Mouse (Mus musculus) neural tube, embryonic 11.5 days (tissue): ENCODE data around the gene March5. TPM values are rescaled to one million over a fixed set of nuclear protein-coding genes. Genes with fewer than 3 reads are reported as not detected.
A peak's percentile ranks its signal among the peaks of the same experiment; 100 is the strongest.
"Not testable (repeated sequence)": the region's sequence is repeated elsewhere in the genome, so short reads cannot be mapped to it uniquely, and the experiment has no call there.

Source experiments
- ATAC-seq: fragments of 200-750 bp; cut with Nextera tagmentation; 2 replicates; pipeline ENCODE4 v1.8.0; 2017; ENCODE audit warnings: moderate number of reproducible peaks, mild to moderate bottlenecking, moderate TSS enrichment, moderate library complexity; ENCODE audit not compliant: insufficient read depth, low FRiP score, low TSS enrichment
- DNase-seq: peaks from one replicate; pipeline ENCODE4 v3.0.0-alpha.2; 2015; ENCODE audit warnings: low spot score
- H3K27ac ChIP-seq: fragments of 300-500 bp; sonication (generic); 2 replicates; pipeline ENCODE4 v1.5.1; 2014; ENCODE audit warnings: low read depth, mild to moderate bottlenecking, low read length
- H3K27me3 ChIP-seq: fragments of 300-500 bp; sonication (generic); 2 replicates; pipeline ENCODE4 v1.6.1; 2014; ENCODE audit warnings: mild to moderate bottlenecking, low read length, mixed read lengths; ENCODE audit not compliant: control insufficient read depth, insufficient read depth
- H3K36me3 ChIP-seq: fragments of 300-500 bp; sonication (generic); 2 replicates; pipeline ENCODE4 v1.6.1; 2014; ENCODE audit warnings: mild to moderate bottlenecking, low read length, moderate library complexity, mixed read lengths; ENCODE audit not compliant: control insufficient read depth, insufficient read depth
- H3K4me1 ChIP-seq: fragments of 300-500 bp; sonication (generic); 2 replicates; pipeline ENCODE4 v1.6.1; 2014; ENCODE audit warnings: low read length, mixed read lengths; ENCODE audit not compliant: control insufficient read depth, insufficient read depth
- H3K4me2 ChIP-seq: fragments of 300-500 bp; sonication (generic); 2 replicates; pipeline ENCODE4 v1.6.1; 2014; ENCODE audit warnings: low read depth, mild to moderate bottlenecking, moderate library complexity
- H3K4me3 ChIP-seq: fragments of 300-500 bp; sonication (generic); 2 replicates; pipeline ENCODE4 v1.5.1; 2014; ENCODE audit warnings: low read depth, low read length
- H3K9ac ChIP-seq: fragments of 300-500 bp; sonication (generic); 2 replicates; pipeline ENCODE4 v1.6.1; 2014; ENCODE audit warnings: mild to moderate bottlenecking, low read length
- H3K9me3 ChIP-seq: fragments of 300-500 bp; sonication (generic); 2 replicates; pipeline ENCODE4 v1.6.1; 2016; ENCODE audit warnings: low read length; ENCODE audit not compliant: control insufficient read depth
- WGBS: fragments of 180-500 bp; shearing (Covaris S2); extraction: QIAGEN DNeasy Blood & Tissue Kit; methylation state at CpG from one replicate; pipeline ENCODE4 v1.1.7; 2014; 5-methylcytosine and 5-hydroxymethylcytosine counted together
- polyA plus RNA-seq: library from polyadenylated mRNA; unstranded; fragments of >200 nt; fragmentation: Nextera tagmentation; extraction: Ambion mirVana; gene quantifications from 2 replicates; pipeline ENCODE4 v1.2.1, GENCODE M21; 2014

The March5 gene
- polyA plus RNA-seq, 1 experiment from 2014 or later: 142 TPM

DNA sequence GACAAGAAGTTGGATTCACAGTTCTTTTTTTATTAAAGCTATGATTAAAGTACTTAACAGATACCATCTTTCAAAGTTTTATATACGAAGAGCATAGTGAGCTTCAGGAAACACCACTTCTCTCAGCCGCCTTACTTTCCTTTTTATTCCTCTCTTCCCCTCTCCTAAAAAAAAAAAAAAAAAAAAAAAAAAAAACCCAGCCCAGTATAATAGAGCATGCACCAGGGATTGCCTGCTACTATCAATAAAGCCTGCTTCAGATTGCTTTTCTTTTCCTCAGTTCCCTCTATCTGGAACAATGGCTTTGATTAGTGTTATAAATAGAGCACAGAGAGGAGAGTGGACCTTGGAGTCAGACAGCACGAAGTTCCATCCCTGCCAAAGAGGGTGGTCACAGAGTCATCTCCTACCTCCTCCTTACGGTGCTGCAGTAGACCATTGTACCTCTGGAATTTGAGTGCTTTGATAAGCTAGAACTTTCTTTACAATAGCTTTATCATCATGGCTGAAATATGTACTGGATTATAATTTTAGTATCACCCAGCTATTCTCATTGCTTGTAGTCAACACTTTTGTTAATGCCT lies 30.4 kb upstream of the March5 start:
- no peak overlapping the region for H3K27ac ChIP-seq
- H3K36me3 ChIP-seq: no peaks in the 10 kb centered on the region
- ATAC-seq (no peak), DNase-seq (no peak)
- 28% methylated on average over 4 of the region's 4 CpGs for WGBS
- no peak overlapping the region for H3K4me3 ChIP-seq
- peaks cover 6% of the 10 kb centered on the region for H3K4me1 ChIP-seq
- H3K27me3 ChIP-seq: peaks cover 8% of the 10 kb centered on the region
- H3K4me2 ChIP-seq: peak overlapping the region; percentile 28; the same call in 1 of the 2 replicates
- no peaks in the 10 kb centered on the region for H3K9me3 ChIP-seq
- H3K9ac ChIP-seq: no peak overlapping the region

DNA sequence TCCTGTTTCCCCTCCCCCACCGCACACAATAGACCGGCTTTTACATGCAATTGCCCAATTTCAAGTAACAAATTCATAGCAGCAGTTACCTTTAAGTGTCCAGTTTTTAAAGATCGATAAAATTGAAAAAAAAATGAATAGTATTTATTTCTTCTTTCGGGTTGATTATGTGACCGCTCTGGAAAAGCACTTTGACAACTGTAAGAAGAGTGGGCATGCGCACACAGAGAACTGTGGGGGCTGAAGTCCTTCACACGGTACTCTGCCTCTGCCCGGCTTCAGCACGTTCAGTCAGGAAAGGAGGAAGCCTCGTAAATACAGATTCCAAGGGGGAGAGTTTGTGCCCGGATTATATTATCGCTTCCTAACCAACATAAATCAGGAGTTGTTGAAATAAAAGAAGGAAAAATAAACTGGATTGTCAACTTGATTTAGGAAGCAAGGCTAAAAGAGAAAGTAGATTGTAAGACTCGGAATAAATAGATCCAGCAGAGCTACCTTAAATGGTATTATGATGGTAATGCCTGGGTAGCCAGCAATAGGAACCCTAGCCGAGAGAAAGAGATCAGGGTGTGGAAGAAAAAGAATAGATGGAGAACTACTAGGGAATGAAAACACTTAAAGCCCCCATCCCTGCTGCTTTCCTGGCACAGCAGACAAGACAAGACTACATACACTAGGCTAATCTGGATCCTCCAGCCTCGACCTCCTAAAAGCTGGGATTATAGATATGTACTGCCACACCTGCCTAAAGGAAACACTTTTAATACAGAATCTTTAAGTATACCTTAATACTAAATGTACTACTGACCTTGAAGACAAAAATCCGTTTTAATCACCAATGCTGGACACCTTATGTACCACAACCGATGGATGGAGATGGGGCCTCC lies 29.3 kb upstream of the March5 start:
- WGBS: 17% methylated on average over 17 of the region's 17 CpGs
- DNase-seq (peak; percentile 73), ATAC-seq (0 out of 2 replicates have a peak, but pooled peaks have one; percentile 54)
- H3K4me2 ChIP-seq: peak overlapping the region; percentile 39
- no peaks in the 10 kb centered on the region for H3K9me3 ChIP-seq
- no peak overlapping the region for H3K9ac ChIP-seq
- peaks cover 5% of the 10 kb centered on the region for H3K27me3 ChIP-seq
- peak overlapping the region; percentile 27 for H3K4me3 ChIP-seq
- no peak overlapping the region for H3K27ac ChIP-seq
- H3K4me1 ChIP-seq: peaks cover 6% of the 10 kb centered on the region
- H3K36me3 ChIP-seq: no peaks in the 10 kb centered on the region

DNA sequence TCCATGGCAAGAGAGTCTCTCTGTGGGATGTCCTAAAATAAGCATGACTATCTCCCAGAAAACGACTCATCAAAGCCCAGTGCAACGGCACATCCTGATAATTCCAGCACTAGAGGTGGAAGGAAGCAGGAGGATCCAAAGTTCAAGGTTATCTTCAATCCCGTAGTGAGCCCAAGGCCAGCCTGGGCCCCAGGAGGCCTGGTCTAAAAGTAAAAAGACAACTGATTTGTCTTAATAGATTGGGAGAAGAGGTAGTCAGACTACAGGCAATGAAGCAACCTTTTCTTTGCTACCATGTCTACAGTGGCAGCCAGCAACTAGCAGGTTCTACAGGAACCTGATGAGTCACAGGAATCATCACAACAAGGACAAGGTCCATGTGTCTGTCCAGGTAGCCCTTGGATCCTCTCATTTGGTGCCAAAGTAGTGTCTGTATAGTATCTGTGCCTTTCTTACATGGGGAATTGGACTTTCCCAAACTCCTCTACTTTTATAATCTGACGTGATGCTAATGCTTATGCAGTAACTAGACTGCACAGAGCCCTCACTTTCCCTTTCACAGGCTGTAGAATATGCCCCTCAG lies 18.9 kb upstream of the March5 start:
- Histone ChIP-seq H3K27ac (no peak overlapping the region), H3K9me3 (no peaks in the 10 kb centered on the region), H3K9ac (no peak overlapping the region), H3K4me1 (no peaks in the 10 kb centered on the region), H3K4me2 (no peak overlapping the region), H3K27me3 (no peaks in the 10 kb centered on the region), H3K4me3 (no peak overlapping the region), H3K36me3 (no peaks in the 10 kb centered on the region)
- 76% methylated on average over 4 of the region's 4 CpGs for WGBS
- DNase-seq: no peak
- no peak for ATAC-seq

DNA sequence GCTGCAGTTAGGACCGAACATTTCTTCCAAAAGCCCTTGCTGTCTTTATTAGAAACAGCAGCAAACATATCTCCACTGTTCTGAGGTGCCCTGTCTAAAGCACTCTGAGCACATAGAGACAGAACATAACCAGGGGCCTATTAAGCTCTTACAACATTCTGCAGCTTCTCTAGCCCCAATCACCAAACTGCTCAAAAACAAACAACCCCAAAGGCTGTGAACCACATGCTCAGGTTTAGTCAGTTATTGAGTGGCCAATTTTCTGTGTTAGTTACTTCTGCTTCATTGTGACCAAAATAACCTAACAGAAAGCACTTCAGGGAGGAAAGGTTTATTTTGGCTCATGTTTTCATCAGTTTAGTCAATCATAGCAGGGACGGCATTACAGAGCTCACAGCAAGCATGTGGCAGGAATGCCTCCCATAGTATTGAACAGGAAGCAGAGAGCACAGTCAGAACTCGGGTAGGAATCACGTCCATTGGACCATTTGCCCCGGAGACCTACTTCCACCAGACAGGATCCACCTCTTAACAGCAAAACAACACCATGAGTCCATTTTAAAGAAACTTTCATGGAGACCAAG lies 14.8 kb upstream of the March5 start:
- no peaks in the 10 kb centered on the region for H3K9me3 ChIP-seq
- no peaks in the 10 kb centered on the region for H3K27me3 ChIP-seq
- no peaks in the 10 kb centered on the region for H3K4me1 ChIP-seq
- H3K4me3 ChIP-seq: no peak overlapping the region
- WGBS: 75% methylated on average over 5 of the region's 5 CpGs
- DNase-seq (no peak), ATAC-seq (no peak)
- H3K4me2 ChIP-seq: no peak overlapping the region
- no peak overlapping the region for H3K27ac ChIP-seq
- H3K36me3 ChIP-seq: no peaks in the 10 kb centered on the region
- H3K9ac ChIP-seq: no peak overlapping the region

- Histone ChIP-seq H3K36me3 (no peaks in the 10 kb centered on the region), H3K9me3 (no peaks in the 10 kb centered on the region), H3K4me2 (no peak overlapping the region), H3K27me3 (no peaks in the 10 kb centered on the region), H3K27ac (no peak overlapping the region), H3K9ac (no peak overlapping the region), H3K4me3 (no peak overlapping the region), H3K4me1 (no peaks in the 10 kb centered on the region)
- 90% methylated on average over 1 of the region's 1 CpGs for WGBS
- DNase-seq: no peak
- no peak for ATAC-seq
Observed at GRCm38 (mm10) chr19:37198165-37198880, 9.0 kb upstream of the March5 start.

DNA sequence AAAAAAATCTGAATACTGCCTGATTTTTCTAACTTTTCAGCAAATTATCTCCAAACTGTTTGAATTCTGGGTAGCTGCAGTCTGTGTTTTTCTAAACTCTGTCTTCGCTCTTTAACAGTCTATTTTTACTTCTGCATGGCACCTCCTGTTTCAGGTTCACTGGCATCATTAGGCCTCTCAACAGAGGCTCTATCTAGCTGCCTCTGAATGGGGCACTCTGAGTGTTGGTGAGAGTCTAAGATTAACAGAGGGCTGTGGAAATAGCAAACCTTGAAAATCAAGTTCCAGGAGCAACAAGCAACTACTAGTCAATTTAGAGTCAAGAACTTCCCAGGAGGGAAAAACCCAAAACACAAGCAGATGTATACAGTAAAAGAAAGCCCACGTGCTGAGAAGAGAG lies 7.5 kb upstream of the March5 start:
- H3K4me3 ChIP-seq: no peak overlapping the region
- H3K4me1 ChIP-seq: no peaks in the 10 kb centered on the region
- no peak overlapping the region for H3K27ac ChIP-seq
- no peak overlapping the region for H3K4me2 ChIP-seq
- 82% methylated on average over 2 of the region's 2 CpGs for WGBS
- H3K9me3 ChIP-seq: no peaks in the 10 kb centered on the region
- H3K9ac ChIP-seq: no peak overlapping the region
- H3K27me3 ChIP-seq: no peaks in the 10 kb centered on the region
- DNase-seq (no peak), ATAC-seq (no peak)
- no peaks in the 10 kb centered on the region for H3K36me3 ChIP-seq

GRCm38 (mm10) chr19:37203371-37203770 lies 4.0 kb upstream of the March5 start:
- 92% methylated on average over 1 of the region's 1 CpGs for WGBS
- H3K9ac ChIP-seq: no peak overlapping the region

DNA sequence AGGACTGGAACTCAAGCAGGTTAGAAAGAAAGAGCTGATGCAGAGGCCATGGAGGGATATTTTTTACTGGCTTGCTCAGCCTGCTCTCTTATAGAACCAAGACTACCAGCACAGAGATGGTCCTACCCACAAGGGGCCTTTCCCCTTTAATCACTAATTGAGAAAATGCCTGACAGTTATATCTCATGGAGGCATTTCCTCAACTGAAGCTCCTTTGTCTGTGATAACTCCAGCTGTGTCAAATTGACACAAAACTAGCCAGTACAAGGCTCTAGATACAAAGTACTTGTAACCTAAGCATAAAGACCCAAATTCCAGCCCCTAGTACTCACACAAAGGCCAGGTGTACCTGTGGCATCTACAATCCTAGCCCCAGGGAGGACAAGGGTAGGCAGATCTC lies 2.2 kb upstream of the March5 start:
- H3K27me3 ChIP-seq, H3K36me3 ChIP-seq, DNase-seq, H3K4me3 ChIP-seq, H3K4me2 ChIP-seq, H3K9ac ChIP-seq, H3K4me1 ChIP-seq, H3K9me3 ChIP-seq, ATAC-seq, H3K27ac ChIP-seq: not testable (repeated sequence)

More at GRCm38 (mm10) chr19:37203371-37203770, 4.0 kb upstream of the March5 start:
- H3K36me3 ChIP-seq: no peaks in the 10 kb centered on the region
- H3K9me3 ChIP-seq: no peaks in the 10 kb centered on the region
- H3K27ac ChIP-seq: no peak overlapping the region
- no peak for ATAC-seq
- no peak overlapping the region for H3K4me2 ChIP-seq
- DNase-seq: no peak
- H3K4me3 ChIP-seq: no peak overlapping the region
- H3K4me1 ChIP-seq: no peaks in the 10 kb centered on the region
- H3K27me3 ChIP-seq: no peaks in the 10 kb centered on the region
